Mouse (Mus musculus): Measurements from ENCODE around the gene Kctd2. TPM values are rescaled to one million over a fixed set of nuclear protein-coding genes. Genes with fewer than 3 reads are reported as not detected.
"Not testable (repeated sequence)": the region's sequence is repeated elsewhere in the genome, so short reads cannot be mapped to it uniquely, and the experiment has no call there.

The Kctd2 gene
- total RNA-seq (2021) = 10 to 100 TPM; 12.8 to 15.5 TPM
- long read RNA-seq, experiment 1, transcript Kctd2-201 (6 exons, 1,764 nt) = major isoform, 19 of 19 reads
- long read RNA-seq, experiment 1, partial matches to known transcripts = 0 of 19 reads
- long read RNA-seq, experiment 1, other reads (novel, unspliced or antisense) = 0 of 19 reads
- long read RNA-seq, experiment 2, transcript Kctd2-201 (6 exons, 1,764 nt) = major isoform, 27 of 27 reads
- long read RNA-seq, experiment 2, partial matches to known transcripts = 0 of 27 reads
- long read RNA-seq, experiment 2, other reads (novel, unspliced or antisense) = 0 of 27 reads

DNA sequence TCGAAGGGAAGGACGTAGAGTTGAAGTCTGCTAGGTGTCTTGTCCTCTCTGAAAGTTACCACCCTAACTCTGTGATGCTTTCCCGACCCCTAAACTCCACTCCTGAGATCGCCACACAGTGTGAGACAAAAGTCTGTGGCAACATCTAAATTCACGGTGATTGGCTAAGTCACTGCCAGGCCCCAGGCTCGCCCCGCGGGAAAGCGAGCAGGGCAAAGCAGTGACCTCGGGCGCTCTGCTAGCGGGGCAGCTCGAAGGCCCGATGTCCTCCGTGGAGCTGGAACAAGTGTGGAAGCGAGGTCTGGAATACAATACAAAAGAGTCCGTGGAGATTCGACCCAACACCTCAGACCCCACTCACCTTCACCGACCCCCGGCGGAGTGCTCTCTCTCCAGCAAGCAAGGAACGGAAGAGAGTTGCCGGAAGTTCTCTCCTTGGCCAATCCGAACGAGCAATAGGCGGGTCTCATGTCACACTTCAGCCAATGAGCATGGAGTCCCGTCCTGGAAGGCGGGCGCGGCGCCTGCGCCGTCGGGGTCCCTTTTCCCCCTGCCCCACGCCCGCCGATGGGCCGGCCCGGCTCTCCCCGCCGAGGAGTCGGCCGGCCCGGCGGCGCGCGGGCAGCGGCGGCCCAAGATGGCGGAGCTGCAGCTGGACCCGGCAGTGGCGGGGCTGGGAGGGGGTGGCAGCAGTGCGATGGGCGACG, at the start of gene Kctd2, which contains the start of gene Atp5h:
Kctd2 (plus strand) TSS at position 598 of the 707 bp plus-strand sequence.
Atp5h (minus strand) TSS at position 432 of the 707 bp plus-strand sequence.
- intact Hi-C loops (cut with DNase I; ENCODE audit: low total_unique reads) = loop anchor here (2.0 kb wide), 1 partner anchor 53 kb away; no protein-coding TSS in a partner anchor
- DNase-seq = peak; percentile 96

- intact Hi-C loops (cut with DNase I; ENCODE audit: low total_unique reads) = no loop called here
- no peak for DNase-seq
Observed at GRCm38 (mm10) chr11:115370368-115370767, 49.6 kb upstream of the Kctd2 start.

GRCm38 (mm10) chr11:115371354-115371753, 48.6 kb upstream of the Kctd2 start:
- intact Hi-C loops (cut with DNase I; ENCODE audit: low total_unique reads) = no loop called here
- no peak for DNase-seq

DNA sequence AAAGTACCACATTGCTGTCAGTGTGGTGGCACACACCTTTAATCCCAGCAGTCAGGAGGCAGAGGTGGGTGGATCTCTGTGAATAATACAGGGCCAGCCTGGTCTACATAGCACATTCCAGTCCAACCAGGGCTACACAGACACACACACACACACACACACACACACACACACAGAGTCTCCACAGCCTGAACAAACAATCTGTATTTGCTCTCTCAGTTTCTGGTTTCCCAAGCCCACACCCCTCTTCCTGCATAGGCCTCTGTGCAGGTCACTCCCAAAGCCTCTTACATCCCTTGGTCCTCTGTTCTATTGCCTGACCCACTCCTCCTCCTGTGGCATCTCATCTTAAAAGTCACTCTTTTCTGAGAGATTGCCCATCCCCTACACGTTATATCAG, 47.9 kb upstream of the Kctd2 start:
- no peak for DNase-seq
- intact Hi-C loops (cut with DNase I; ENCODE audit: low total_unique reads) = no loop called here

DNA sequence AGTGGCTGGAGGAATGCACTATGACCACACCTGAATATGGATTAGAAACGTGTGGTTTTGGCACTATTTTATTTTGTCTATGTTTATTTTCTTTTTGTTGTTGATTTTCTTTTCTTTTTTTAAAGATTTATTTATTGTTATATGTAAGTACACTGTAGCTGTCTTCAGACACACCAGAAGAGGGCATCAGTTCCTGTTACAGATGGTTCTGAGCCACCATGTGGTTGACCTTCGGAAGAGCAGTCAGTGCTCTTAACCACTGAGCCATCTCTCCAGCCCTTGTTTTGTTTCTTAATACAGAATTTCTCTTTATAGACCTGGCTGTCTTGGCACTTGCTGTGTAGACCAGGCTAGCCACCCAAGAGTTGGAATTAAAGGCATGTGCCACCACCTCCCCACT, 47.2 kb upstream of the Kctd2 start:
- intact Hi-C loops (cut with DNase I; ENCODE audit: low total_unique reads) = no loop called here
- no peak for DNase-seq

GRCm38 (mm10) chr11:115373805-115374694, 45.9 kb upstream of the Kctd2 start:
- peak; percentile 84 for DNase-seq
- intact Hi-C loops (cut with DNase I; ENCODE audit: low total_unique reads) = no loop called here

- intact Hi-C loops (cut with DNase I; ENCODE audit: low total_unique reads) = no loop called here
- no peak for DNase-seq
Observed at GRCm38 (mm10) chr11:115374695-115375425, 45.1 kb upstream of the Kctd2 start.

- intact Hi-C loops (cut with DNase I; ENCODE audit: low total_unique reads) = no loop called here
- DNase-seq = no peak
Observed at GRCm38 (mm10) chr11:115376722-115377121, 43.2 kb upstream of the Kctd2 start.

- intact Hi-C loops (cut with DNase I; ENCODE audit: low total_unique reads) = no loop called here
- no peak for DNase-seq
Observed at GRCm38 (mm10) chr11:115377254-115377653, 42.7 kb upstream of the Kctd2 start.

DNA sequence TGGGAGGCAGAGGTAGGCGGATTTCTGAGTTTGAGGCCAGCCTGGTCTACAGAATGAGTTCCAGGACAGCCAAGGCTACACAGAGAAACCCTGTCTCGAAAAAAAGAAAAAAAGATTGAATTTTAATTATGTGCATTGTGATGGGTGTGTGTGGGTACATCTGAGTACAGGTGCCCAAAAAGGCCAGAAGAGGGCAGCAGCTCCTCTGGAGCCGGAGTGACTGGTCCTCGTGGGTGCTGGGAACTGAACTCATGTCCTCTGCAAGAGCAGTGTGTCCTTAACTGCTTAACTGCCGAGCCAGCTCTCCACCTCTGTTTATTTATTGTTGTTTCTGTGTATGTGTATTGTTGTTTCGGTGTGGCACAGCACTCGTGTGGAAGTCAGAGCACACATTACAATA, 42.1 kb upstream of the Kctd2 start:
- no peak for DNase-seq
- intact Hi-C loops (cut with DNase I; ENCODE audit: low total_unique reads) = no loop called here

DNA sequence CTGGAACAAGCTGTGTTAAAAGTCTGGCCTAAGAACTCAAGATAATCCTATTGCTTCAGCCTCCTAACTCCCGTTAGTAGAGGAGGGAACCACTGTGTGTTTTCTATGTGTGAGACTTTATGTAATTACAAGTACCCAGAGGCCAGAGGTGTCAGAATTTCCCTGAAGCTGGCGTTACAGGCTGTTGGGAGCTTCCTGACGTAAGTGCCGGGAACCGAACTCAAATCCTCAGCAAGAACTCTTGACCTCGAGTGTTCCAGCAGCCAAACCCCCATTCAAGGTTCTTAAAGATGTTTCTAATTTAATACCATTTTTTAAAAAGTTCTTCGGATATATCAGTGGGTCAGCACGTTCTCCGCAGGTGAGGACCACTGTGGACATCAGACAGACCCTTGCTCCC, 38.7 kb upstream of the Kctd2 start:
- intact Hi-C loops (cut with DNase I; ENCODE audit: low total_unique reads) = no loop called here
- DNase-seq = no peak

DNA sequence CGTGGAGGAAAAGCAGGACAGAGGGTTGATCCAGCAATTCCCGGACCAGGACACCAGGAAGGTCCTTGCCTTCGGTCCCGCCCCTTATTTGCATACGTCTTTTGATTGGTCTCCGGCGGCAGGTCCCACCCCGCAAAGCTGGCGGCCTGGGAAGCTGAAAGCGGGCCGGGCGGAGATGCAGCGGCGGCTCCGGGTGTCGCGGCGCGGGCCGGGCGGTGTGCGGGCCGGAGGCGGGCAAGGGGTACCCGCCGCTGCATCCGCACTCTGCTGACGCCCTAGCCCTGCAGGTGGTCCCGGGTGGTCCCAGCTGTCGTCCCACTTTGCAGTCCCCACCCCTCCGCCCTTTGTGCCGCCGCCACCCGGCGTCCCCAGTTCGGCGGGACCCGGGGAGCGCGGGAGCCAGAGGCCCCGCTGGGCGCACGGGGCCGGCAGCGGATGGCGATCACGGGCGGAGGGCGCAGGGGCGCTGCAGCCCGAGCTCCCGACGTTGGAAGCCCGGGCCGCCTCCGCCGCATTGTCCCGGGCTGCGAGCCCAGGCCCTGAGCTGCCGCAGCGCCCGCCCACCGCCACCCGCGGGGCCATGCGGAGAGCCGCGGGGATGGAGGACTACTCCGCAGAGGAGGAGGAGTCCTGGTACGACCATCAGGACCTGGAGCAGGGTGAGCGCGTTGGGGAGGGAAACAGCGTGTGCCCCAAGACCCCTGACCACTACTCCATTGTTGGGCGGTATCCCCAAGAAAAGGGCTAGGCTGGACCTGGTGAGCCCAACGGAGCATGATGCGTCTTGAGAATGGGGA, 38.0 kb upstream of the Kctd2 start, which contains the start of gene Cdr2l:
Cdr2l (plus strand) TSS at position 174 of the 797 bp plus-strand sequence.
- DNase-seq = peak; percentile 93
- intact Hi-C loops (cut with DNase I; ENCODE audit: low total_unique reads) = no loop called here

GRCm38 (mm10) chr11:115382891-115383290, 37.0 kb upstream of the Kctd2 start:
- intact Hi-C loops (cut with DNase I; ENCODE audit: low total_unique reads) = no loop called here
- DNase-seq = no peak

GRCm38 (mm10) chr11:115383701-115384474, 36.0 kb upstream of the Kctd2 start:
- intact Hi-C loops (cut with DNase I; ENCODE audit: low total_unique reads) = no loop called here
- DNase-seq = peak; percentile 36

DNA sequence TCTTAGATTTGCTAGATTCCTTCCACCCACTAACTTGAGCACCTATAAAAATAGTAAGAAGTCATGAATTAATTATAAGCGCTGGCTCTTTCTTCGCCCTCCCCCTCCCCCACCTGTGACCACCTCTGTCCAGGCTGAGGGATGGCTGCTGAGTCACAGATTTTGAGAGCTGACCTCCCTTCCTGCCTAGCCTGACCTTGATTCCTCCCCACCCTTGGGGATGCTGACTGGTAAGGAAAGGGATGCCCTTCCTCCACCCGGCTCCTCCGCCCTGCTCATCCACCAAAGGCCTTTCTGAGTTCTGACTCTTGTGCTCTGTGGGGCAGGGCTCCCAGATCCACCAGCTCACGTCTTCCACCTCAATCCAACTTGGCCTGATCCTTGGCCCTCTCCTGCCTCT, 35.3 kb upstream of the Kctd2 start:
- intact Hi-C loops (cut with DNase I; ENCODE audit: low total_unique reads) = no loop called here
- no peak for DNase-seq

GRCm38 (mm10) chr11:115386859-115387258, 33.1 kb upstream of the Kctd2 start:
- intact Hi-C loops (cut with DNase I; ENCODE audit: low total_unique reads); DNase-seq: not testable (repeated sequence)

GRCm38 (mm10) chr11:115391358-115391757, 28.6 kb upstream of the Kctd2 start:
- no peak for DNase-seq
- intact Hi-C loops (cut with DNase I; ENCODE audit: low total_unique reads) = no loop called here

All from gastrocnemius, postnatal 14 days (tissue).